Mouse (Mus musculus) bone marrow, adult 2 months (tissue): ENCODE results near the gene Gabrg3.

Source experiments
- CTCF ChIP-seq: fragments of 200-500 bp; IDR thresholded peaks from 2 replicates; pipeline ENCODE4 v1.5.1; 2011; ENCODE audit warnings: low read length, control low read depth; ENCODE audit not compliant: control insufficient read depth, insufficient read depth
- POLR2A ChIP-seq: fragments of 200-500 bp; IDR thresholded peaks from 2 replicates; pipeline ENCODE4 v1.6.1; 2011; ENCODE audit warnings: low read depth, mild to moderate bottlenecking, control low read depth, low read length, borderline replicate concordance; ENCODE audit not compliant: control insufficient read depth

- TF ChIP-seq CTCF = no peak
- no peak for TF ChIP-seq POLR2A
These were observed 619.2 kb downstream of the Gabrg3 start for GRCm38 (mm10) chr7:56767796-56768195.
